Mouse (Mus musculus): ENCODE data around the gene Hp.

DNA sequence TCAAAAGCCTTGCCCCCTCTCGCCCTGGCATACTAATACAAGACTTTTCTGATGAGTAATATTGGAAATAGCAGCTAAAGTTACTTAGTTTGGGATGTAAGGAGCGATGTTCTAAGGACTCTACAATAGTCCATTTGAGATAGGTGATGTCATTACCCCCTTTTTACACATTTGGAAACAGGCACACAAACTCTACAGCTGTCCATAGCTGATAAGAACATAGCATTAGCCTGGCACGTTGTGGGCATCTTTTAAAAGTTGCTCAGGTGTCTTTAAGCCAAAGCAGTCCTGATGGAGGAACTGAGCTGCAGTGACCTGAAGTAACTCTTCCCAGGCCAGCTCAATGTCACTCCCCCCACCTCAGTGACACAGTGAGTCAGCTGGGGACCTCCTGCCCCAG, 12.4 kb upstream of the Hp start:
- TF ChIP-seq CTCF (IDR thresholded peaks at IDR 0.05) (no peak), EP300 (IDR thresholded peaks at IDR 0.05) (no peak)

Data from lung, postnatal 0 days (tissue).